Mouse (Mus musculus): Measurements from ENCODE around the gene Fbxo27. TPM values are rescaled to one million over a fixed set of nuclear protein-coding genes. Genes with fewer than 3 reads are reported as not detected.
"Not testable (repeated sequence)": the region's sequence is repeated elsewhere in the genome, so short reads cannot be mapped to it uniquely, and the experiment has no call there.

The Fbxo27 gene
- total and polyA plus RNA-seq, 3 experiments, result not detected

- peaks cover 0 to 2% of the 10 kb centered on the region in 2 experiments; a peak in 1 of 4 replicates for H3K36me3 ChIP-seq (ENCODE audit: control insufficient read depth in 1 of 2, insufficient read depth in 2 of 2, low read length in 2 of 2)
- no peak for DNase-seq (ENCODE audit: low read depth, low spot score)
- no peak overlapping the region for H3K27ac ChIP-seq (ENCODE audit: control insufficient read depth, low read depth, low read length)
- TF ChIP-seq POLR2A (IDR thresholded peaks at IDR 0.05; ENCODE audit: control insufficient read depth in 1 of 2, insufficient read depth in 1 of 2, low read depth in 1 of 2, low read length in 2 of 2, poor library complexity in 1 of 2) (no peak), MAX (IDR thresholded peaks at IDR 0.05; ENCODE audit: low read length) (no peak), NRF1 (IDR thresholded peaks at IDR 0.05; ENCODE audit: insufficient read depth, low read depth, low read length, poor library complexity, severe bottlenecking) (no peak), SMC3 (IDR thresholded peaks at IDR 0.05; ENCODE audit: low read depth, low read length) (no peak), USF1 (IDR thresholded peaks at IDR 0.05; ENCODE audit: low read depth, low read length) (no peak), EP300 (IDR thresholded peaks at IDR 0.05; ENCODE audit: low read depth in 1 of 2, low read length in 2 of 2) (no peak), TAL1 (IDR thresholded peaks at IDR 0.05; ENCODE audit: low read length) (no peak), ZMIZ1 (IDR thresholded peaks at IDR 0.05; ENCODE audit: low read depth, low read length) (no peak)
- peaks cover 0 to 9% of the 10 kb centered on the region in 2 experiments; a peak in 3 of 4 replicates for H3K4me1 ChIP-seq (ENCODE audit: control insufficient read depth in 1 of 2, insufficient read depth in 2 of 2, low read length in 2 of 2)
- no peaks in the 10 kb centered on the region for H3K79me2 ChIP-seq (ENCODE audit: control insufficient read depth, insufficient read depth, low read length, poor library complexity)
- H3K9me3 ChIP-seq (replicated peaks; ENCODE audit: insufficient read depth, low read length), result no peaks in the 10 kb centered on the region
- no peak overlapping the region for H3K4me3 ChIP-seq (ENCODE audit: control insufficient read depth in 1 of 2, insufficient read depth in 1 of 2, low read depth in 2 of 2, low read length in 2 of 2)
- no peaks in the 10 kb centered on the region for H3K27me3 ChIP-seq (ENCODE audit: control insufficient read depth in 1 of 2, insufficient read depth in 2 of 2, low read length in 2 of 2)
- no peak overlapping the region for H3K9ac ChIP-seq (ENCODE audit: control insufficient read depth, low read depth, low read length, poor library complexity, severe bottlenecking)
Observed at GRCm38 (mm10) chr7:28672276-28672675, 20.4 kb upstream of the Fbxo27 start.

- not testable (repeated sequence) for H3K4me3 ChIP-seq (ENCODE audit: control insufficient read depth in 1 of 2, insufficient read depth in 1 of 2, low read depth in 2 of 2, low read length in 2 of 2); DNase-seq (ENCODE audit: low read depth, low spot score); H3K4me1 ChIP-seq (ENCODE audit: control insufficient read depth in 1 of 2, insufficient read depth in 2 of 2, low read length in 2 of 2); H3K27ac ChIP-seq (ENCODE audit: control insufficient read depth, low read depth, low read length); H3K9ac ChIP-seq (ENCODE audit: control insufficient read depth, low read depth, low read length, poor library complexity, severe bottlenecking); H3K79me2 ChIP-seq (ENCODE audit: control insufficient read depth, insufficient read depth, low read length, poor library complexity); H3K36me3 ChIP-seq (ENCODE audit: control insufficient read depth in 1 of 2, insufficient read depth in 2 of 2, low read length in 2 of 2); H3K9me3 ChIP-seq (replicated peaks; ENCODE audit: insufficient read depth, low read length); H3K27me3 ChIP-seq (ENCODE audit: control insufficient read depth in 1 of 2, insufficient read depth in 2 of 2, low read length in 2 of 2)
Observed at GRCm38 (mm10) chr7:28672786-28673185, 19.9 kb upstream of the Fbxo27 start.

GRCm38 (mm10) chr7:28674994-28675393 lies 17.7 kb upstream of the Fbxo27 start:
- H3K4me3 ChIP-seq (ENCODE audit: control insufficient read depth in 1 of 2, insufficient read depth in 1 of 2, low read depth in 2 of 2, low read length in 2 of 2), result peak overlapping the region; percentile 62 to 99
- no peaks in the 10 kb centered on the region for H3K9me3 ChIP-seq (replicated peaks; ENCODE audit: insufficient read depth, low read length)
- H3K27me3 ChIP-seq (ENCODE audit: control insufficient read depth in 1 of 2, insufficient read depth in 2 of 2, low read length in 2 of 2), result no peaks in the 10 kb centered on the region; a peak in 1 of 4 replicates
- no peak overlapping the region for H3K27ac ChIP-seq (ENCODE audit: control insufficient read depth, low read depth, low read length)
- DNase-seq (ENCODE audit: low read depth, low spot score), result peak; percentile 76
- no peaks in the 10 kb centered on the region for H3K79me2 ChIP-seq (ENCODE audit: control insufficient read depth, insufficient read depth, low read length, poor library complexity)
- H3K36me3 ChIP-seq (ENCODE audit: control insufficient read depth in 1 of 2, insufficient read depth in 2 of 2, low read length in 2 of 2), result peaks cover 0 to 2% of the 10 kb centered on the region in 2 experiments; a peak in 1 of 4 replicates
- peaks cover 0 to 9% of the 10 kb centered on the region in 2 experiments; a peak in 3 of 4 replicates for H3K4me1 ChIP-seq (ENCODE audit: control insufficient read depth in 1 of 2, insufficient read depth in 2 of 2, low read length in 2 of 2)
- H3K9ac ChIP-seq (ENCODE audit: control insufficient read depth, low read depth, low read length, poor library complexity, severe bottlenecking), result peak overlapping the region; percentile 57
- TF ChIP-seq SMC3 (IDR thresholded peaks at IDR 0.05; ENCODE audit: low read depth, low read length) (no peak), USF1 (IDR thresholded peaks at IDR 0.05; ENCODE audit: low read depth, low read length) (no peak), HCFC1 (IDR thresholded peaks at IDR 0.05; ENCODE audit: low read depth, low read length) (peak; percentile 53; the same call in 1 of the 2 replicates), GATA1 (IDR thresholded peaks at IDR 0.05; ENCODE audit: low read depth, low read length) (0 out of 2 replicates have a peak, but pooled peaks have one; percentile 11), NELFE (IDR thresholded peaks at IDR 0.05; ENCODE audit: low read depth, low read length) (no peak), MYC (IDR thresholded peaks at IDR 0.05; ENCODE audit: low read depth, low read length) (0 out of 2 replicates have a peak, but pooled peaks have one; percentile 21), ZNF384 (IDR thresholded peaks at IDR 0.05; ENCODE audit: low read depth, low read length) (peak; percentile 50; the same call in 1 of the 2 replicates), TCF12 (IDR thresholded peaks at IDR 0.05; ENCODE audit: low read depth, low read length) (no peak), ZKSCAN1 (IDR thresholded peaks at IDR 0.05; ENCODE audit: low read depth, low read length) (no peak), NRF1 (IDR thresholded peaks at IDR 0.05; ENCODE audit: insufficient read depth, low read depth, low read length, poor library complexity, severe bottlenecking) (no peak), CHD1 (IDR thresholded peaks at IDR 0.05; ENCODE audit: low read depth, low read length) (peak; percentile 65; the same call in 1 of the 2 replicates), BHLHE40 (IDR thresholded peaks at IDR 0.05; ENCODE audit: borderline replicate concordance, low read depth, low read length) (no peak), JUND (IDR thresholded peaks at IDR 0.05; ENCODE audit: low read depth, low read length) (no peak), POLR2A (IDR thresholded peaks at IDR 0.05; ENCODE audit: control insufficient read depth in 1 of 2, insufficient read depth in 1 of 2, low read depth in 1 of 2, low read length in 2 of 2, poor library complexity in 1 of 2) (no peak), RCOR1 (IDR thresholded peaks at IDR 0.05; ENCODE audit: low read depth, low read length) (no peak), E2F4 (IDR thresholded peaks at IDR 0.05; ENCODE audit: borderline replicate concordance, low read depth, low read length) (no peak), MAFK (IDR thresholded peaks at IDR 0.05; ENCODE audit: borderline replicate concordance, low read depth, low read length) (no peak), CHD2 (IDR thresholded peaks at IDR 0.05; ENCODE audit: low read length) (no peak), ZMIZ1 (IDR thresholded peaks at IDR 0.05; ENCODE audit: low read depth, low read length) (no peak), USF2 (IDR thresholded peaks at IDR 0.05; ENCODE audit: borderline replicate concordance in 1 of 2, insufficient read depth in 1 of 2, low read depth in 1 of 2, low read length in 2 of 2) (no peak), KAT2A (conservative IDR thresholded peaks at IDR 0.05; ENCODE audit: low read depth, low read length) (no peak)

All from MEL (cell line).